Mouse (Mus musculus) hindbrain, embryonic 16.5 days (tissue): ENCODE measurements around the gene Pex5l. TPM values are rescaled to one million over a fixed set of nuclear protein-coding genes. Genes with fewer than 3 reads are reported as not detected.

Experiments
- ATAC-seq: fragments of 200-750 bp; cut with Nextera tagmentation; 2 replicates; pipeline ENCODE4 v1.8.0; 2017; ENCODE audit warnings: moderate TSS enrichment, moderate library complexity
- H3K27ac ChIP-seq: fragments of 300-500 bp; sonication (generic); 2 replicates; pipeline ENCODE4 v1.5.1; 2014; ENCODE audit warnings: low read depth, mild to moderate bottlenecking, control low read depth, low read length, moderate library complexity
- H3K27me3 ChIP-seq: fragments of 300-500 bp; sonication (generic); replicated peaks from 2 replicates; pipeline ENCODE4 v1.6.1; 2014; ENCODE audit warnings: low read length; ENCODE audit not compliant: control insufficient read depth, insufficient read depth
- H3K36me3 ChIP-seq: fragments of 300-500 bp; sonication (generic); 2 replicates; pipeline ENCODE4 v1.6.1; 2014; ENCODE audit warnings: mild to moderate bottlenecking, low read length, moderate library complexity, mixed read lengths; ENCODE audit not compliant: control insufficient read depth, insufficient read depth
- H3K4me1 ChIP-seq: fragments of 300-500 bp; sonication (generic); 2 replicates; pipeline ENCODE4 v1.6.1; 2014; ENCODE audit warnings: low read depth, low read length; ENCODE audit not compliant: control insufficient read depth, insufficient read depth
- H3K4me2 ChIP-seq: fragments of 300-500 bp; sonication (generic); 2 replicates; pipeline ENCODE4 v1.6.1; 2014; ENCODE audit warnings: mild to moderate bottlenecking, low read length, control low read depth, moderate library complexity
- H3K4me3 ChIP-seq: fragments of 300-500 bp; sonication (generic); 2 replicates; pipeline ENCODE4 v1.5.1; 2014; ENCODE audit warnings: mild to moderate bottlenecking, low read length, control low read depth, moderate library complexity
- H3K9ac ChIP-seq: fragments of 300-500 bp; sonication (generic); 2 replicates; pipeline ENCODE4 v1.6.1; 2014; ENCODE audit warnings: low read depth, mild to moderate bottlenecking, control low read depth, low read length, moderate library complexity
- H3K9me3 ChIP-seq: fragments of 300-500 bp; sonication (generic); 2 replicates; pipeline ENCODE4 v1.6.1; 2014; ENCODE audit warnings: mild to moderate bottlenecking, low read length, moderate library complexity; ENCODE audit not compliant: control insufficient read depth
- WGBS: fragments of 180-500 bp; shearing (Covaris S2); extraction: QIAGEN DNeasy Blood & Tissue Kit; methylation state at CpG from one replicate; pipeline ENCODE4 v1.1.7; 2014; 5-methylcytosine and 5-hydroxymethylcytosine counted together
- polyA plus RNA-seq: library from polyadenylated mRNA; unstranded; fragments of >200 nt; fragmentation: Nextera tagmentation; extraction: Ambion mirVana; gene quantifications from 2 replicates; pipeline ENCODE4 v1.2.1, GENCODE M21; 2015

Gene Pex5l
- polyA plus RNA-seq: 3.5 and 5.5 TPM in 2 replicates

DNA sequence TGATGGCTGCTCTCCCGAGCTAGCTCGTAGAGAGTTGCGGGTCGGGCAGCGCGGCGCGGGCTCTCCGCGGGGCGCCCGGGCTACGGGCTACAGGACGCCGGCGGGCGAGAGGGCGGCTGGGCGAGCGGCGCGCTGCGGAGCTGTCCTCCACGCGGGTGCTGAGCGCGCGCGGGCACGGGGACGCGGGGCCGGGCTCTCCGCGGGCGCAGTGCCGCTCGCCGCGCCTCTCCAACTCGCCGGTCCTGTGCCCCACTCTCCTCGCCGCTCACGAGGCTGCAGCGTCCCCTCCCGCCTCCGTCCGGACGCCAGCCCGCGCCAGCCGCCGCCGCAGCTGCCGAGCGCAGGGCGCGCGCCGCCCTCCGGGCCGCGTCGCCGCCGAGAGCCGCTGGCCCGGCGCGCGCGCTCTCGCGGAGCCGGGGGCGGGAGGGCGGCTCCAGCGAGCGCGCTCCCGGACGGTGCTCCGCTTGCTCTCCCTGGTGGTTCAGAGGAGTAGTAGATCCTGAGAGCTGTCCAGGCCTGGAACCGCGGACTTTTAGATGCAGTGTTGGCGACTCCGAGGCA, at the start of gene Pex5l:
TSS of gene Pex5l (minus strand) at position 347 of the 561 bp plus-strand sequence.
- H3K4me3 ChIP-seq: peak within 1 kb of the TSS; percentile 81
- H3K4me2 ChIP-seq: peak within 1 kb of the TSS; percentile 92
- peak within 1 kb of the TSS; percentile 78 for H3K9ac ChIP-seq
- peak; percentile 95 for ATAC-seq
- H3K9me3 ChIP-seq: no peaks in the 10 kb centered on the region
- WGBS: under 1% methylated on average over 48 of the region's 88 CpGs
- H3K27ac ChIP-seq: peak within 1 kb of the TSS; percentile 79
- H3K27me3 ChIP-seq: no peaks in the 10 kb centered on the region; the same call in 1 of the 2 replicates
- no peaks in the 10 kb centered on the region for H3K36me3 ChIP-seq
- no peaks in the 10 kb centered on the region; the same call in 1 of the 2 replicates for H3K4me1 ChIP-seq

DNA sequence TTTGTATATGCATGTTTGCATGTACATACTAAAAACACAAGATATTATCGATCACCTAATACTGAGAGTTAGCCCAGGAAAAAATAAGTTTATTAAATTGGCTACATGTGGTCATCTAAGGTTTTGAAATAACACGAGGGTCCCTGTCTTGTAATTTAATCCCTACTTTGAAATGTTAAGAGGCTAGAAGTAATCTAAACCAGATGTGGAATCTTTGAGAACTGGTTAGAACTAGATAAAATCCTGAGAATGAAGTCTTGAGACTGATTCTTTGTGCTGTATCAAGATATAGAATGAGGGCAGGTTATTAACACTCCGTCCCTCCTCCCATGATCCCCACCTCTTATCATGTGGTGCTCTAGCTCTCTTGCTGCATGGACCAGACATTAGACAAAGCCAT, 22.1 kb upstream of the Pex5l start:
- 79% methylated on average over 3 of the region's 3 CpGs for WGBS
- Histone ChIP-seq H3K36me3 (no peaks in the 10 kb centered on the region), H3K27ac (no peak overlapping the region), H3K4me3 (no peak overlapping the region), H3K27me3 (no peaks in the 10 kb centered on the region), H3K4me2 (no peak overlapping the region), H3K4me1 (no peaks in the 10 kb centered on the region), H3K9me3 (no peaks in the 10 kb centered on the region), H3K9ac (no peak overlapping the region)
- ATAC-seq: no peak

DNA sequence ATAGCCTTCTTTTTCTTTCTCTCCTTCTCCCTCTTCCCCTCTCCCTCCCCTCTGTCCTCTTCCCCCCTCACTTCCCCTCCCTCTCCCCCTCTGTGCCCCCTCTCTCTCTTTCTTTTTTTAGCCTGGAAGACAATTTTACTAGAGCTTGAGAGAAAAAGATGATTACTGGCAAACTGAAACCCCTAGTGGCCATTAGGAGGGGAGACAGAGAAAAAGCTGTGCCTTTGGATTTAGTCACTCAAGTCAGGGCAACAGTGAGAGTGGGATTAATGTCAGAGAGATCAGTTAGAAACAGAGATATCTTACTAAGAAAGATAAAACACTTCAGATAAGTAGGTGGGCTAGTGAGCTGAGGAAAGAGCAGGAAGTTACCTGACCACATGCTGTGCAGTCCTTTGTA, 20.8 kb upstream of the Pex5l start:
- Histone ChIP-seq H3K27me3 (no peaks in the 10 kb centered on the region), H3K9me3 (no peaks in the 10 kb centered on the region), H3K4me2 (no peak overlapping the region), H3K4me3 (no peak overlapping the region), H3K9ac (no peak overlapping the region), H3K27ac (no peak overlapping the region), H3K36me3 (no peaks in the 10 kb centered on the region), H3K4me1 (no peaks in the 10 kb centered on the region)
- no peak for ATAC-seq

DNA sequence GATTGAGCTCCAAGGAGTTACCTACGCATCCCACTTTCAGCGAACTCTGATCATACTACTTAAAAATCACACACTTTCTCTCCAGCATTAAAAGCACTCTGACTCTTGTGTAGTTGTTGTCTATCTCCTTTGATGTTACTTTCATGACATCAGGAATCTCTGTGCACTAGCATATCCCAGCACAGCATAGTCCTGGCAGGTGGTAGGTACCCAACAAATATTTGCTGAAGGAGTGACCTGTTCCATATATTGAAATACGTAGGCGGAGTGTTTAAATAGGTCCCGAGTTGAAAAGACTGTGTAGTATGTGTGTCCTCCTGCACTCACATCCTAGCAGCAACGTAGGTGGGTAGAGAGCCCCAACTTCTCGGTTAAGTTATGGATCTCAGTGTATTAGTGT, 545 bp upstream of the Pex5l start:
- no peaks in the 10 kb centered on the region for H3K36me3 ChIP-seq
- no peaks in the 10 kb centered on the region; the same call in 1 of the 2 replicates for H3K4me1 ChIP-seq
- WGBS: 83% methylated on average over 7 of the region's 7 CpGs
- H3K9ac ChIP-seq: no peak overlapping the region
- H3K4me2 ChIP-seq: peak overlapping the region; percentile 92
- peak overlapping the region; percentile 81 for H3K4me3 ChIP-seq
- no peaks in the 10 kb centered on the region; the same call in 1 of the 2 replicates for H3K27me3 ChIP-seq
- no peaks in the 10 kb centered on the region for H3K9me3 ChIP-seq
- ATAC-seq: 0 out of 2 replicates have a peak, but pooled peaks have one; percentile 1
- no peak overlapping the region for H3K27ac ChIP-seq

DNA sequence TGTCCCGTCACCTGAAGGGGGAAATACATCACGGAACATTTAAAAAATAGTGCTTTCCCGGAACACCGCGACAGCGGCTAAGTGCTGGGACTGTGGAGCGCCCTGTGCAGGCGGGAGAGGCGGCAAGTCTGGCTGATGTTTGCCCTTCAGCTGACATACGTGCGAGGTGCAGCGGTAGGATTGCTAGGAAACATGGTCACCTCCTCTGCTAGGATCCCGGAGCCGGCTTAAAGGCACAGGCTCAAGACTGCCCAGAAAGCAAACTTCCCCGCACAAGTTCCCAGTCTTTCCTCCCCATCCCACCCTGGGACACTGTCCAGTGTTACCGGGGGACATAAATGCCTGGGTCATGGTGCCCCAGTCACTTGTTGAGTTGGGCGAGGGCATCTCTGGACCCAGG, 649 bp downstream of the Pex5l start:
- no peak overlapping the region for H3K27ac ChIP-seq
- peak overlapping the region; percentile 78 for H3K9ac ChIP-seq
- H3K4me2 ChIP-seq: peak overlapping the region; percentile 92
- H3K4me3 ChIP-seq: peak overlapping the region; percentile 81
- no peaks in the 10 kb centered on the region; the same call in 1 of the 2 replicates for H3K4me1 ChIP-seq
- ATAC-seq: peak; percentile 70
- no peaks in the 10 kb centered on the region; the same call in 1 of the 2 replicates for H3K27me3 ChIP-seq
- under 1% methylated on average over 17 of the region's 17 CpGs for WGBS
- H3K9me3 ChIP-seq: no peaks in the 10 kb centered on the region
- no peaks in the 10 kb centered on the region for H3K36me3 ChIP-seq

DNA sequence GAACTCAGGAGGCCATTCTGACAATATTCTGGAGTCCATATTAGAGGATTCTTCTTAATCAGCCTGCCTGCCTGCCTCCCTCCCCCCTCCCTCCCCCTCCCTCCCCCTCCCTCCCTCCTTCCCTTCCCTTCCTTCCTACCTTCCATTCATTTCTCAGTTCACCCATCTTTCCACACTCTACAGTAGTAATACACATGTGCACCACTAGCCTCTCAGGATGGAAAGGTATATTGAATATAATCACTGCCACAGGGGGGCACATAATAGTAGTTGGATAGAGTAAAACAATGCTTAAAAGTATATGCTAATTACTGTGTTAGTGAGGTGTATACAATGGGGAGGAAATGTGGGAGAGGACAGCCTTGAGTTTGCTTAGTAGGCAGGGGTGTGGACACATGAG, 13.1 kb downstream of the Pex5l start:
- peak; percentile 58 for ATAC-seq
- Histone ChIP-seq H3K9me3 (no peaks in the 10 kb centered on the region), H3K4me3 (no peak overlapping the region), H3K4me2 (no peak overlapping the region), H3K36me3 (no peaks in the 10 kb centered on the region), H3K27ac (no peak overlapping the region), H3K4me1 (no peaks in the 10 kb centered on the region), H3K9ac (no peak overlapping the region), H3K27me3 (no peaks in the 10 kb centered on the region)

DNA sequence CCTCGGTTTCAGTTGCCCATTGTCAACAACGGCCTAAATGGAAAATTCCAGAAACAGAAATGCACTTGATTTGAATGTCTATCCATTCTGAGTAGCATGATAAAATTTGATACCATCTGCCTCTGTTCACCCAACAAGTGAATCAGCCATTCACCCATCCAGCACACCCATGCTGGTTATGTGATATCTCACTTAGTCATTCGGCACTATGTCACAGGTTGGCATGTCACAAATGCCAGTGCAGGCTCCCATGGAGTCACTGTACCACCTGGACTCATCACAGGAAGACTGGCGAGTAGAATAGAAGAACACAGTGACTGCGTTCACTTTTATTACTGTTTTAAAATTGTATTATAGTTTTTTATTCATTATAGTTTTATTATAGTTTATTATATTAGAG, 18.3 kb downstream of the Pex5l start:
- Histone ChIP-seq H3K27ac (no peak overlapping the region), H3K4me1 (no peaks in the 10 kb centered on the region), H3K4me3 (no peak overlapping the region), H3K9me3 (no peaks in the 10 kb centered on the region), H3K36me3 (no peaks in the 10 kb centered on the region), H3K27me3 (no peaks in the 10 kb centered on the region), H3K4me2 (no peak overlapping the region), H3K9ac (no peak overlapping the region)
- WGBS: 87% methylated on average over 5 of the region's 5 CpGs
- ATAC-seq: no peak

DNA sequence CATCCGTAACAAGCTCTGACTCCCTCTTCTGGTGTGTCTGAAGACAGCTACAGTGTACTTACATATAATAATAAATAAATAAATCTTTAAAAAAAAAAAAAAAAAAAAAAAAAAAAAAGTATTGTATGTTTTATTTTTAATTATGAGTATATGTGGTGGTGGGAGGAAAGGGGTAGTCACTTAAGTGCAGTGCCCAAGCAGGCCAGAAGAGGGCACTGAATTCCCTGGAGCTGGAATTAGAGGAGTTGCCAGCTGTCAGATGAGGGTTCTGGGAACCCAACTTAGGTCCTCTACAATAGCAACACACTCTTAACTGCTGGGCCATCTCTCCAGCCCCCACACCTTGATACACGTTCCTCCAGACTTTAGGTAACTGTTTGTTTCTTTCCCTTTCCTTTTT, 37.3 kb downstream of the Pex5l start:
- 100% methylated on average over 1 of the region's 2 CpGs for WGBS
- Histone ChIP-seq H3K27me3 (no peaks in the 10 kb centered on the region), H3K9ac (no peak overlapping the region), H3K4me3 (no peak overlapping the region), H3K4me1 (no peaks in the 10 kb centered on the region), H3K9me3 (no peaks in the 10 kb centered on the region), H3K27ac (no peak overlapping the region), H3K36me3 (no peaks in the 10 kb centered on the region), H3K4me2 (no peak overlapping the region)
- no peak for ATAC-seq

DNA sequence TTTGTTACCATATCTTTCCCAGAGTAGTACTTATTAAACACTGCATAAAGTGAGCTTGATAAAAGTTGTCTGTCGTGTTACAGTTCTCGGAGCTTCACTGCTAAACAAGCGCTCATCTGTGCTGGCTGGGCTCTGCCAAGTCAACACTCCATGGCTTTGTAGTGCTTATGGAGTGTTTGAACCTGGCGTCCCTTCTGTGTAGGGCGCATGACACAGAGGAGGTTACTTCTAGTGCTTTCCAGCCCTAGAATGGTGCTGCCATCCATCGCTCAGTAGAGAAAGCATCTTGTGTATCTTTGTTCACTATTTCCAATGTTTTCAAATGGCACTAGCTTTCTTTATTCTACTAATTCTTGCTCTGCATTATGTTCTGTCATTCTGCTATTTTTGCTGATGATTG, 39.5 kb downstream of the Pex5l start:
- H3K4me3 ChIP-seq: no peak overlapping the region
- H3K27me3 ChIP-seq: no peaks in the 10 kb centered on the region
- 88% methylated on average over 6 of the region's 6 CpGs for WGBS
- H3K27ac ChIP-seq: no peak overlapping the region
- no peaks in the 10 kb centered on the region for H3K9me3 ChIP-seq
- no peaks in the 10 kb centered on the region for H3K4me1 ChIP-seq
- H3K4me2 ChIP-seq: no peak overlapping the region
- no peak for ATAC-seq
- no peak overlapping the region for H3K9ac ChIP-seq
- H3K36me3 ChIP-seq: no peaks in the 10 kb centered on the region
